Mouse (Mus musculus): Measurements from ENCODE around the gene Actn3.
"Not testable (repeated sequence)": the region's sequence is repeated elsewhere in the genome, so short reads cannot be mapped to it uniquely, and the experiment has no call there.

Gene Actn3

GRCm38 (mm10) chr19:4812334-4812949, 65.3 kb downstream of the Actn3 start:
- DNase-seq (ENCODE audit: extremely low read depth, low read depth, low spot score) = not testable (repeated sequence)

- DNase-seq (ENCODE audit: extremely low read depth, low read depth, low spot score) = no peak
Measured at GRCm38 (mm10) chr19:4811909-4812242, 65.8 kb downstream of the Actn3 start.

Data from fat pad, adult 2 months (tissue).